Mouse (Mus musculus): ENCODE results near the gene Uggt1. TPM values are rescaled to one million over a fixed set of nuclear protein-coding genes. Genes with fewer than 3 reads are reported as not detected.
A peak's percentile ranks its signal among the peaks of the same experiment; 100 is the strongest.

Gene Uggt1
- total RNA-seq, 2 experiments from 2014 or later, result 54.7 to 56.0 TPM

- intact Hi-C loops (cut with DNase I), result no loop called here
- DNase-seq, result no peak
Observed at GRCm38 (mm10) chr1:36194482-36194881, 50.0 kb downstream of the Uggt1 start.

- DNase-seq, result no peak
- intact Hi-C loops (cut with DNase I), result no loop called here
Observed at GRCm38 (mm10) chr1:36191966-36192365, 52.6 kb downstream of the Uggt1 start.

- DNase-seq, result no peak
- intact Hi-C loops (cut with DNase I), result no loop called here
Observed at GRCm38 (mm10) chr1:36180038-36180437, 64.5 kb downstream of the Uggt1 start.

GRCm38 (mm10) chr1:36173461-36173860, 71.1 kb downstream of the Uggt1 start:
- DNase-seq, result peak; percentile 16
- intact Hi-C loops (cut with DNase I), result no loop called here

- no peak for DNase-seq
- intact Hi-C loops (cut with DNase I), result no loop called here
Observed at GRCm38 (mm10) chr1:36172941-36173340, 71.6 kb downstream of the Uggt1 start.

- DNase-seq, result no peak
- intact Hi-C loops (cut with DNase I), result loop anchor here (10.0 kb wide), 1 partner anchor 182 kb away; no protein-coding TSS in a partner anchor
Observed at GRCm38 (mm10) chr1:36162687-36163086, 81.8 kb downstream of the Uggt1 start.

GRCm38 (mm10) chr1:36161208-36161607, 83.3 kb downstream of the Uggt1 start:
- DNase-seq, result no peak
- intact Hi-C loops (cut with DNase I), result loop anchor here (10.0 kb wide), 1 partner anchor 184 kb away; no protein-coding TSS in a partner anchor

GRCm38 (mm10) chr1:36160246-36160645, 84.3 kb downstream of the Uggt1 start:
- intact Hi-C loops (cut with DNase I), result loop anchor here (10.0 kb wide), 1 partner anchor 185 kb away; no protein-coding TSS in a partner anchor
- no peak for DNase-seq

GRCm38 (mm10) chr1:36149411-36149810, 95.1 kb downstream of the Uggt1 start:
- intact Hi-C loops (cut with DNase I), result no loop called here
- DNase-seq, result peak; percentile 21

GRCm38 (mm10) chr1:36148809-36149208, 95.7 kb downstream of the Uggt1 start:
- no peak for DNase-seq
- intact Hi-C loops (cut with DNase I), result no loop called here

- intact Hi-C loops (cut with DNase I), result no loop called here
- peak; percentile 26 for DNase-seq
Observed at GRCm38 (mm10) chr1:36145050-36145449, 99.5 kb downstream of the Uggt1 start.

GRCm38 (mm10) chr1:36140311-36140710, 104.2 kb downstream of the Uggt1 start:
- DNase-seq, result no peak
- intact Hi-C loops (cut with DNase I), result no loop called here

- peak; percentile 69 for DNase-seq
- intact Hi-C loops (cut with DNase I), result loop anchor here (10.0 kb wide), 1 partner anchor 1240 kb away; no protein-coding TSS in a partner anchor
Observed at GRCm38 (mm10) chr1:36134584-36134983, 109.9 kb downstream of the Uggt1 start.

- DNase-seq, result no peak
- intact Hi-C loops (cut with DNase I), result loop anchor here (10.0 kb wide), 1 partner anchor 1239 kb away; no protein-coding TSS in a partner anchor
Observed at GRCm38 (mm10) chr1:36133647-36134046, 110.9 kb downstream of the Uggt1 start.

GRCm38 (mm10) chr1:36133041-36133440, 111.5 kb downstream of the Uggt1 start:
- DNase-seq, result no peak
- intact Hi-C loops (cut with DNase I), result loop anchor here (10.0 kb wide), 1 partner anchor 1238 kb away; no protein-coding TSS in a partner anchor

GRCm38 (mm10) chr1:36132211-36132610, 112.3 kb downstream of the Uggt1 start:
- intact Hi-C loops (cut with DNase I), result loop anchor here (10.0 kb wide), 1 partner anchor 1237 kb away; no protein-coding TSS in a partner anchor

GRCm38 (mm10) chr1:36131766-36132165, 112.8 kb downstream of the Uggt1 start:
- intact Hi-C loops (cut with DNase I), result loop anchor here (10.0 kb wide), 1 partner anchor 1237 kb away; no protein-coding TSS in a partner anchor
- no peak for DNase-seq

More at GRCm38 (mm10) chr1:36132211-36132610, 112.3 kb downstream of the Uggt1 start:
- no peak for DNase-seq

GRCm38 (mm10) chr1:36131154-36131553, 113.4 kb downstream of the Uggt1 start:
- DNase-seq, result no peak
- intact Hi-C loops (cut with DNase I), result loop anchor here (10.0 kb wide), 1 partner anchor 1236 kb away; no protein-coding TSS in a partner anchor

GRCm38 (mm10) chr1:36130307-36131035, 114.0 kb downstream of the Uggt1 start:
- intact Hi-C loops (cut with DNase I), result loop anchor here (10.0 kb wide), 1 partner anchor 1236 kb away; no protein-coding TSS in a partner anchor

GRCm38 (mm10) chr1:36129881-36130280, 114.6 kb downstream of the Uggt1 start:
- DNase-seq, result no peak
- intact Hi-C loops (cut with DNase I), result loop anchor here (10.0 kb wide), 1 partner anchor 1235 kb away; no protein-coding TSS in a partner anchor

More at GRCm38 (mm10) chr1:36130307-36131035, 114.0 kb downstream of the Uggt1 start:
- DNase-seq, result no peak

- intact Hi-C loops (cut with DNase I), result no loop called here
Observed at GRCm38 (mm10) chr1:36129126-36129525, 115.4 kb downstream of the Uggt1 start.

GRCm38 (mm10) chr1:36125076-36125475, 119.4 kb downstream of the Uggt1 start:
- intact Hi-C loops (cut with DNase I), result no loop called here
- no peak for DNase-seq

More at GRCm38 (mm10) chr1:36129126-36129525, 115.4 kb downstream of the Uggt1 start:
- no peak for DNase-seq

Data from left cerebral cortex, postnatal 4 days (tissue).